Mouse (Mus musculus): ENCODE measurements around the gene Sergef. TPM values are rescaled to one million over a fixed set of nuclear protein-coding genes. Genes with fewer than 3 reads are reported as not detected.

Sergef gene
- polyA plus RNA-seq, 1 experiment = 44.9 TPM

DNA sequence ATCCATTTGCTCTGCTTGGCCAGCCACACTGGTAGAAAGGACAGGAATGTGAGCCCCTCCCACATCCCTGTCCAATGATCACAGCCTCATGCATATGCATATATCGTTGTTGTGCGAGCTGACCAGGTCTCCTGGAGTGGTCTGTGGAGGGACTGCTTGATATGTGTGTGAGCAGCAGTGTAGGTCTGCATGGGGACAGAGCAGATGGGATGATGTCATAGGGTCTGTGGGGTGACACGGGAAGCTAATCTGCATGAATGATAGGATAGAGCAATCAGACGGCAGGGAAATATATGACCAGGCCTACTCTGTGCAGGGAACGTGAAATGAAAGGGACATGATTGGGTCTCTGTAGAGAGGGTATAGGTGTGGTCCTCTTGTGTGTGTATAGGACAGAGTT lies 205.7 kb downstream of the Sergef start:
- peaks cover 2% of the 10 kb centered on the region for H3K4me1 ChIP-seq (ENCODE audit: control insufficient read depth, insufficient read depth, low read length)
- H3K27ac ChIP-seq (ENCODE audit: insufficient read depth, low read length) = no peak overlapping the region

GRCm38 (mm10) chr7:46425012-46425411 lies 214.6 kb downstream of the Sergef start:
- peaks cover 15% of the 10 kb centered on the region for H3K4me1 ChIP-seq (ENCODE audit: control insufficient read depth, insufficient read depth, low read length)
- no peak overlapping the region for H3K4me3 ChIP-seq (ENCODE audit: insufficient read depth, low read length)
- no peak overlapping the region for H3K27ac ChIP-seq (ENCODE audit: insufficient read depth, low read length)
- TF ChIP-seq CTCF (IDR thresholded peaks at IDR 0.05; ENCODE audit: extremely low read depth, insufficient read depth, low read length) (no peak), POLR2A (IDR thresholded peaks at IDR 0.05; ENCODE audit: extremely low read depth, insufficient read depth, low read length) (no peak)

More for the DNA sequence above, 205.7 kb downstream of the Sergef start:
- no peak overlapping the region for H3K4me3 ChIP-seq (ENCODE audit: insufficient read depth, low read length)
- TF ChIP-seq CTCF (IDR thresholded peaks at IDR 0.05; ENCODE audit: extremely low read depth, insufficient read depth, low read length) (no peak), POLR2A (IDR thresholded peaks at IDR 0.05; ENCODE audit: extremely low read depth, insufficient read depth, low read length) (no peak)

GRCm38 (mm10) chr7:46423951-46424350 lies 215.7 kb downstream of the Sergef start:
- no peak for TF ChIP-seq CTCF (IDR thresholded peaks at IDR 0.05; ENCODE audit: extremely low read depth, insufficient read depth, low read length)
- Histone ChIP-seq H3K4me3 (ENCODE audit: insufficient read depth, low read length) (no peak overlapping the region), H3K4me1 (ENCODE audit: control insufficient read depth, insufficient read depth, low read length) (peaks cover 17% of the 10 kb centered on the region), H3K27ac (ENCODE audit: insufficient read depth, low read length) (no peak overlapping the region)

DNA sequence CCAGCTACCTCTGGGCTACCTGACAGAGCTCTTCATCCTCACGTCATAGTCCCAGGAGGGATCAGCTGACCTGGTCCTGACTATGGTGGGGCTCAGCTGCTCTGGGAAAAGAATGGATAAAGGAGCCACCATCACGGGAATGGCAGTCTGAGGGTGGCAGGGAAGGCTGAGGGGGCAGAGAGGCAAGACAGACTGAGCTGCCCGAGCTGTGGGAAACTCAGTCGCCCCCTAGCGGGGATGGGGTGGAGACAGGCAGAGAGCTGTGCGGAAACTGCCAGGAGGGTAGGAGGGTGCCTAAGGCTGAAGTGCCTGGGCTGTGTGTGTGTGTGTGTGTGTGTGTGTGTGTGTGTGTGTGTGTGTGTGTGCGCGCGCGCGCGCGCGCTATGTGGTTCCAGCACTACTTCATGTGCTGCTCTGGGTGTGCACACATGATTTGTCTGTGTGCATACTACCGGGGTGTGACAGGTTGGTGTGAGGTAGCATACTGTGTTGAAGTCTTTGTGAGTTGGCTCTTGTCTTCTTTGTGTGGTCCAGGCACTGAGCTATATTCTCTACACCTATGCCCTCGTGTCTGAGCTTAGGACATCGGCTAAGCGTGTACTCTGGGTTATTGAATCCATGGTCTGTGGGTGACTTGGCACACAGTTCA lies 216.7 kb downstream of the Sergef start:
- Histone ChIP-seq H3K4me3 (ENCODE audit: insufficient read depth, low read length) (no peak overlapping the region), H3K27ac (ENCODE audit: insufficient read depth, low read length) (peak overlapping the region; percentile 58; the same call in 1 of the 2 replicates), H3K4me1 (ENCODE audit: control insufficient read depth, insufficient read depth, low read length) (peaks cover 19% of the 10 kb centered on the region)
- TF ChIP-seq POLR2A (IDR thresholded peaks at IDR 0.05; ENCODE audit: extremely low read depth, insufficient read depth, low read length) (no peak), CTCF (IDR thresholded peaks at IDR 0.05; ENCODE audit: extremely low read depth, insufficient read depth, low read length) (peak; percentile 59)

GRCm38 (mm10) chr7:46422052-46422763 lies 217.4 kb downstream of the Sergef start:
- H3K4me3 ChIP-seq (ENCODE audit: insufficient read depth, low read length) = no peak overlapping the region
- H3K27ac ChIP-seq (ENCODE audit: insufficient read depth, low read length) = peak overlapping the region; percentile 71
- TF ChIP-seq CTCF (IDR thresholded peaks at IDR 0.05; ENCODE audit: extremely low read depth, insufficient read depth, low read length) = no peak
- TF ChIP-seq POLR2A (IDR thresholded peaks at IDR 0.05; ENCODE audit: extremely low read depth, insufficient read depth, low read length) = no peak
- H3K4me1 ChIP-seq (ENCODE audit: control insufficient read depth, insufficient read depth, low read length) = peaks cover 19% of the 10 kb centered on the region

GRCm38 (mm10) chr7:46421535-46421934 lies 218.1 kb downstream of the Sergef start:
- Histone ChIP-seq H3K4me1 (ENCODE audit: control insufficient read depth, insufficient read depth, low read length) (peaks cover 19% of the 10 kb centered on the region), H3K27ac (ENCODE audit: insufficient read depth, low read length) (peak overlapping the region; percentile 71), H3K4me3 (ENCODE audit: insufficient read depth, low read length) (no peak overlapping the region)
- TF ChIP-seq POLR2A (IDR thresholded peaks at IDR 0.05; ENCODE audit: extremely low read depth, insufficient read depth, low read length) (no peak), CTCF (IDR thresholded peaks at IDR 0.05; ENCODE audit: extremely low read depth, insufficient read depth, low read length) (no peak)

GRCm38 (mm10) chr7:46418102-46418622 lies 221.4 kb downstream of the Sergef start:
- Histone ChIP-seq H3K4me3 (ENCODE audit: insufficient read depth, low read length) (no peak overlapping the region), H3K4me1 (ENCODE audit: control insufficient read depth, insufficient read depth, low read length) (peaks cover 31% of the 10 kb centered on the region), H3K27ac (ENCODE audit: insufficient read depth, low read length) (no peak overlapping the region)
- no peak for TF ChIP-seq POLR2A (IDR thresholded peaks at IDR 0.05; ENCODE audit: extremely low read depth, insufficient read depth, low read length)
- TF ChIP-seq CTCF (IDR thresholded peaks at IDR 0.05; ENCODE audit: extremely low read depth, insufficient read depth, low read length) = no peak

DNA sequence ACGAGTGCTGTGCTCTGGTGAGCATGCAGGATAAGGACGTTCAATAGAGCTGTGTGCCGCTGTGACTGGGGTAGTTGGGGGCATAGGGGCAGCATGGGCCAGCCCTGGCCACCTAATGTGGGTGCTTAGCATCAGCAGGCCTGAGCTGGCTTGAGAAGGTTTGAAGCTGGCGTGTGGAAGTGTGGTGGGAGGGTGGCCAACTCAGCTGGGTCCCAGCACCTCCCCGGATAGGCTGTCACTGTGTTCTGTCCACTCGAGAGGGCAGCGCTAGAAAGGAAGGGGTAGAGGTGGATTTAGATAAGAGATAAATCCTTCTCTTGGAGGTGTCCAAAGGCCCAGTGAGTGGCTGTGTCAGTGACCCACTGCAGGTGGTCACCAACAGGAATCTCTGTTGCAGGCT lies 222.1 kb downstream of the Sergef start:
- Histone ChIP-seq H3K4me1 (ENCODE audit: control insufficient read depth, insufficient read depth, low read length) (peaks cover 30% of the 10 kb centered on the region), H3K4me3 (ENCODE audit: insufficient read depth, low read length) (no peak overlapping the region), H3K27ac (ENCODE audit: insufficient read depth, low read length) (no peak overlapping the region)
- no peak for TF ChIP-seq CTCF (IDR thresholded peaks at IDR 0.05; ENCODE audit: extremely low read depth, insufficient read depth, low read length)
- no peak for TF ChIP-seq POLR2A (IDR thresholded peaks at IDR 0.05; ENCODE audit: extremely low read depth, insufficient read depth, low read length)

DNA sequence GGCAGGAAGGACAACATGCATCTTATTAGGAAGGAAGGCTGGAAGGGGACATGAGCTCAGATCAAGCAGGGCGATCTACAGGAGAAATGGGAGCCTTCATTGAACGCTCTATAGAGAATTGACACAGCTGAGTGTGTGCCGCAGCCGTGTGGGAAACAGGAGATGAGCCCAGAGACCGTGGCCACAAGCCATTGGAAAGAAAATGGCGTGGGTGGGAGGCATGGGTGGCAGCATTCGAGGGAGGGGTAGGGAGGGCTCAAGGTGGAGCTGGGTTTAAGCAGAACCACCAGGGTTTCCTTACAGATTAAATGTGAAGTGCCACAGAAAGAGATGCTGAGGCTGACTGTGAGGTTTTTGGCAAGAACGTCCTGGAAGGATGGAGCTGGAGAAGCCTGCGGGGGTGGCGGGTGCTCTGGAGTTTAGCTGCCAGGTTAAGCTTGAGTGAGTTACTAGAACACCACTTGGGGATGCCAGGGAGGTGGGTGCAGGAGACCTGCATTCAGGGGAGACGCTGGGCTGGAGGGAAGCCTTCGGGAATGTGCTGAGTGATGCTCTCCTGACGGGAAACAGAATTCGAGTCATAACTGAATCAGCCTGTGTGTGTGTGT lies 223.7 kb downstream of the Sergef start:
- Histone ChIP-seq H3K4me3 (ENCODE audit: insufficient read depth, low read length) (no peak overlapping the region), H3K4me1 (ENCODE audit: control insufficient read depth, insufficient read depth, low read length) (peaks cover 27% of the 10 kb centered on the region), H3K27ac (ENCODE audit: insufficient read depth, low read length) (no peak overlapping the region)
- TF ChIP-seq CTCF (IDR thresholded peaks at IDR 0.05; ENCODE audit: extremely low read depth, insufficient read depth, low read length) (no peak), POLR2A (IDR thresholded peaks at IDR 0.05; ENCODE audit: extremely low read depth, insufficient read depth, low read length) (no peak)
